Mouse (Mus musculus) MEL (cell line): Measurements from ENCODE around the gene Dock4. TPM values are rescaled to one million over a fixed set of nuclear protein-coding genes. Genes with fewer than 3 reads are reported as not detected.

Experiments
- DNase-seq: peaks from one replicate; pipeline ENCODE4 v3.0.0; 2011; ENCODE audit warnings: low read depth, low spot score
- H3K27ac ChIP-seq: 2 replicates; pipeline ENCODE4 v1.5.1; 2012; ENCODE audit warnings: low read depth, mild to moderate bottlenecking, control low read depth, low read length, moderate library complexity; ENCODE audit not compliant: control insufficient read depth
- H3K27me3 ChIP-seq, 2 experiments: fragments of 150-350 bp in 1 of 2; sonication (generic) in 1 of 2; 2 replicates each; pipeline ENCODE4 v1.6.1; 2012; ENCODE audit warnings: low read length in 2 of 2, mild to moderate bottlenecking in 2 of 2, improper control_type of control experiment in 1 of 2, moderate library complexity in 1 of 2; ENCODE audit not compliant: insufficient read depth in 2 of 2, control insufficient read depth in 1 of 2
- H3K36me3 ChIP-seq, 2 experiments: 2 replicates each; pipeline ENCODE4 v1.6.1; 2012 to 2014; ENCODE audit warnings: low read length in 2 of 2, improper control_type of control experiment in 1 of 2, inconsistent platforms in 1 of 2, mild to moderate bottlenecking in 1 of 2; ENCODE audit not compliant: insufficient read depth in 2 of 2, control insufficient read depth in 1 of 2
- H3K4me1 ChIP-seq, 2 experiments: fragments of 150-350 bp in 1 of 2; sonication (generic) in 1 of 2; 2 replicates each; pipeline ENCODE4 v1.6.1; 2012; ENCODE audit warnings: low read length in 2 of 2, improper control_type of control experiment in 1 of 2, mild to moderate bottlenecking in 1 of 2; ENCODE audit not compliant: insufficient read depth in 2 of 2, control insufficient read depth in 1 of 2
- H3K4me3 ChIP-seq, 2 experiments: fragments of 150-350 bp in 1 of 2; sonication (generic) in 1 of 2; 2 replicates each; pipeline ENCODE4 v1.5.1; 2012; ENCODE audit warnings: low read depth in 2 of 2, low read length in 2 of 2, mild to moderate bottlenecking in 2 of 2, moderate library complexity in 2 of 2, control low read depth in 1 of 2, improper control_type of control experiment in 1 of 2; ENCODE audit not compliant: control insufficient read depth in 1 of 2, insufficient read depth in 1 of 2
- H3K79me2 ChIP-seq: 2 replicates; pipeline ENCODE4 v1.6.1; 2012; ENCODE audit warnings: mild to moderate bottlenecking, low read length, moderate library complexity; ENCODE audit not compliant: control insufficient read depth, poor library complexity, insufficient read depth
- H3K9ac ChIP-seq: 2 replicates; pipeline ENCODE4 v1.6.1; 2012; ENCODE audit warnings: low read depth, mild to moderate bottlenecking, control low read depth, low read length, moderate library complexity; ENCODE audit not compliant: control insufficient read depth, poor library complexity, severe bottlenecking
- H3K9me3 ChIP-seq: fragments of 150-350 bp; sonication (generic); replicated peaks from 2 replicates; pipeline ENCODE4 v1.6.1; 2012; ENCODE audit warnings: mild to moderate bottlenecking, low read length, improper control_type of control experiment, moderate library complexity; ENCODE audit not compliant: insufficient read depth
- BHLHE40 ChIP-seq: IDR thresholded peaks from 2 replicates; pipeline ENCODE4 v1.6.1; 2012; ENCODE audit warnings: low read depth, mild to moderate bottlenecking, inconsistent platforms, low read length, improper control_type of control experiment, borderline replicate concordance
- CTCF ChIP-seq, 3 experiments: IDR thresholded peaks in 2 of 3; conservative IDR thresholded peaks in 1 of 3; 2 replicates each; pipeline ENCODE4 v1.5.1; 2011 to 2012; ENCODE audit warnings: low read length in 3 of 3, low read depth in 2 of 3, mild to moderate bottlenecking in 2 of 3, improper control_type of control experiment in 1 of 3, inconsistent platforms in 1 of 3, mixed read lengths in 1 of 3, moderate library complexity in 1 of 3; ENCODE audit not compliant: control insufficient read depth in 1 of 3, insufficient read depth in 1 of 3, poor library complexity in 1 of 3, severe bottlenecking in 1 of 3
- EP300 ChIP-seq, 2 experiments: IDR thresholded peaks; 2 replicates each; pipeline ENCODE4 v1.6.1; 2011; ENCODE audit warnings: improper control_type of control experiment in 2 of 2, low read length in 2 of 2, low read depth in 1 of 2, mild to moderate bottlenecking in 1 of 2
- ETS1 ChIP-seq: IDR thresholded peaks from 2 replicates; pipeline ENCODE4 v1.6.1; 2012; ENCODE audit warnings: low read depth, mild to moderate bottlenecking, inconsistent platforms, low read length, improper control_type of control experiment, moderate library complexity
- GABPA ChIP-seq: IDR thresholded peaks from 2 replicates; pipeline ENCODE4 v1.6.1; 2012; ENCODE audit warnings: low read depth, mild to moderate bottlenecking, inconsistent platforms, low read length, improper control_type of control experiment, moderate library complexity
- HCFC1 ChIP-seq: IDR thresholded peaks from 2 replicates; pipeline ENCODE4 v1.6.1; 2012; ENCODE audit warnings: low read depth, mild to moderate bottlenecking, inconsistent platforms, low read length, improper control_type of control experiment, moderate library complexity
- KAT2A ChIP-seq: conservative IDR thresholded peaks from 2 replicates; pipeline ENCODE4 v1.6.1; 2012; ENCODE audit warnings: low read depth, low read length, improper control_type of control experiment, inconsistent platforms
- MAFK ChIP-seq: IDR thresholded peaks from 2 replicates; pipeline ENCODE4 v1.6.1; 2011; ENCODE audit warnings: low read depth, mild to moderate bottlenecking, low read length, improper control_type of control experiment, borderline replicate concordance
- MAX ChIP-seq: IDR thresholded peaks from 2 replicates; pipeline ENCODE4 v1.6.1; 2011; ENCODE audit warnings: low read length, improper control_type of control experiment
- MEF2A ChIP-seq: IDR thresholded peaks from 2 replicates; pipeline ENCODE4 v1.6.1; 2014; ENCODE audit warnings: low read depth, mild to moderate bottlenecking, inconsistent platforms, low read length, improper control_type of control experiment; ENCODE audit not compliant: poor library complexity, insufficient replicate concordance, severe bottlenecking; ENCODE audit errors: extremely low read depth
- POLR2A ChIP-seq, 2 experiments: IDR thresholded peaks; 2 replicates each; pipeline ENCODE4 v1.6.1; 2011 to 2012; ENCODE audit warnings: low read length in 2 of 2, mild to moderate bottlenecking in 2 of 2, control low read depth in 1 of 2, improper control_type of control experiment in 1 of 2, low read depth in 1 of 2, moderate library complexity in 1 of 2; ENCODE audit not compliant: control insufficient read depth in 1 of 2, insufficient read depth in 1 of 2, poor library complexity in 1 of 2
- POLR2AphosphoS2 ChIP-seq: IDR thresholded peaks from 2 replicates; pipeline ENCODE4 v1.6.1; 2011; ENCODE audit warnings: low read length, improper control_type of control experiment
- POLR2AphosphoS5 ChIP-seq: IDR thresholded peaks from 2 replicates; pipeline ENCODE4 v1.6.1; 2012; ENCODE audit warnings: low read depth, borderline replicate concordance, mild to moderate bottlenecking, inconsistent platforms, low read length, moderate library complexity, mixed read lengths
- SIN3A ChIP-seq: IDR thresholded peaks from 2 replicates; pipeline ENCODE4 v1.6.1; 2012; ENCODE audit warnings: low read length, improper control_type of control experiment, inconsistent platforms
- SMC3 ChIP-seq: IDR thresholded peaks from 2 replicates; pipeline ENCODE4 v1.6.1; 2011; ENCODE audit warnings: low read depth, low read length, improper control_type of control experiment
- TAL1 ChIP-seq: IDR thresholded peaks from 2 replicates; pipeline ENCODE4 v1.6.1; 2012; ENCODE audit warnings: mild to moderate bottlenecking, inconsistent platforms, low read length, moderate library complexity, mixed read lengths
- TBP ChIP-seq: IDR thresholded peaks from 2 replicates; pipeline ENCODE4 v1.8.0; 2011; ENCODE audit warnings: low read depth, low read length, improper control_type of control experiment
- TCF12 ChIP-seq: IDR thresholded peaks from 2 replicates; pipeline ENCODE4 v1.6.1; 2014; ENCODE audit warnings: low read depth, mild to moderate bottlenecking, inconsistent platforms, low read length, improper control_type of control experiment, moderate library complexity
- UBTF ChIP-seq: IDR thresholded peaks from 2 replicates; pipeline ENCODE4 v1.6.1; 2012; ENCODE audit warnings: low read depth, mild to moderate bottlenecking, inconsistent platforms, low read length, improper control_type of control experiment, moderate library complexity, borderline replicate concordance; ENCODE audit not compliant: insufficient read depth
- USF1 ChIP-seq: IDR thresholded peaks from 2 replicates; pipeline ENCODE4 v1.6.1; 2014; ENCODE audit warnings: low read depth, mild to moderate bottlenecking, inconsistent platforms, low read length, improper control_type of control experiment, moderate library complexity
- USF2 ChIP-seq, 2 experiments: IDR thresholded peaks; 2 replicates each; pipeline ENCODE4 v1.6.1; 2011 to 2012; ENCODE audit warnings: improper control_type of control experiment in 2 of 2, low read length in 2 of 2, borderline replicate concordance in 1 of 2, inconsistent platforms in 1 of 2, low read depth in 1 of 2, mild to moderate bottlenecking in 1 of 2; ENCODE audit not compliant: insufficient read depth in 1 of 2
- ZC3H11A ChIP-seq: IDR thresholded peaks from 2 replicates; pipeline ENCODE4 v1.6.1; 2012; ENCODE audit warnings: low read depth, mild to moderate bottlenecking, inconsistent platforms, low read length, improper control_type of control experiment
- ZMIZ1 ChIP-seq: IDR thresholded peaks from 2 replicates; pipeline ENCODE4 v1.6.1; 2012; ENCODE audit warnings: low read depth, mild to moderate bottlenecking, inconsistent platforms, low read length, improper control_type of control experiment, moderate library complexity
- ZNF384 ChIP-seq: IDR thresholded peaks from 2 replicates; pipeline ENCODE4 v1.6.1; 2012; ENCODE audit warnings: low read depth, mild to moderate bottlenecking, inconsistent platforms, low read length, improper control_type of control experiment
- polyA plus RNA-seq, 2 experiments: library from polyadenylated mRNA; stranded (reverse) in 1 of 2; unstranded in 1 of 2; fragments of >175 nt in 1 of 2; fragments of >200 nt in 1 of 2; gene quantifications; 2 replicates each; pipeline versions ENCODE4 v1.2.1 to v1.2.4; 2012; ENCODE audit warnings: low replicate concordance in 2 of 2, low read depth in 1 of 2; ENCODE audit not compliant: insufficient read length in 2 of 2, insufficient read depth in 1 of 2, missing spikeins in 1 of 2
- total RNA-seq: library from RNA; depleted of rRNA; stranded (reverse); fragments of 300-350 nt; gene quantifications from 2 replicates; pipeline ENCODE4 v1.2.3, GENCODE M21; 2012

Dock4 gene
- total and polyA plus RNA-seq, 3 experiments = 0.08 to 0.17 TPM; not detected in 1

DNA sequence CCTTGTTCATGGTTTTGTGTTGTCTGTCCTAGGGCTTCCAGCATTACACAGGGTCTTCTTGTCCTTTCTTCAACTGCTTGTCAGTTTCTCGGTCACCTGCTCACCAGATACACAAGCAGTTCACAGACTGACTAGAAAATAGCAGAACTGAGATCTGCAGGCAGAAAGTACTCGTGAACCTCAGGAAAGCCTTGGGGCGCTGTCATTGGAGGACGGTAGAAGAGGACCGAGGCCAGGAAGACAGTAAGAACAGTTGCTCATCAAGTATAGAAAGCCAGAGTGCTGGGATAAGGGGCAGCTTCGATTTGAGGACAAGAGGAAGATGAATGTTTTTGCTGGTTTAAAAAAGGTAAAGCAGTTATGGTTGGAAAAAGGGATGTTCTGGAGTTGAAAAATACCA, 92.6 kb downstream of the Dock4 start:
- Histone ChIP-seq H3K9ac (no peak overlapping the region), H3K9me3 (no peaks in the 10 kb centered on the region), H3K27ac (no peak overlapping the region)
- no peak for DNase-seq
- TF ChIP-seq POLR2AphosphoS2 (no peak), GABPA (no peak), ZNF384 (no peak), TBP (no peak), CTCF (IDR thresholded peaks at IDR 0.05 in 2 of 3, conservative IDR thresholded peaks at IDR 0.05 in 1 of 3; ENCODE audit: control insufficient read depth in 1 of 3, insufficient read depth in 1 of 3, low read depth in 2 of 3, low read length in 3 of 3, poor library complexity in 1 of 3, severe bottlenecking in 1 of 3) (no peak), POLR2A (IDR thresholded peaks at IDR 0.05; ENCODE audit: control insufficient read depth in 1 of 2, insufficient read depth in 1 of 2, low read depth in 1 of 2, low read length in 2 of 2, poor library complexity in 1 of 2) (no peak), UBTF (no peak), TAL1 (no peak), ZMIZ1 (no peak), MAX (no peak), MEF2A (no peak), EP300 (IDR thresholded peaks at IDR 0.05; ENCODE audit: low read depth in 1 of 2, low read length in 2 of 2) (no peak), USF2 (IDR thresholded peaks at IDR 0.05; ENCODE audit: borderline replicate concordance in 1 of 2, insufficient read depth in 1 of 2, low read depth in 1 of 2, low read length in 2 of 2) (no peak), HCFC1 (no peak), ZC3H11A (no peak), BHLHE40 (no peak), TCF12 (no peak), SMC3 (no peak)
- TF ChIP-seq, all 39 proteins: peak for 0
- H3K36me3 ChIP-seq = no peaks in the 10 kb centered on the region
- H3K4me3 ChIP-seq = no peak overlapping the region
- H3K4me1 ChIP-seq = no peaks in the 10 kb centered on the region
- H3K79me2 ChIP-seq = no peaks in the 10 kb centered on the region
- H3K27me3 ChIP-seq = no peaks in the 10 kb centered on the region

DNA sequence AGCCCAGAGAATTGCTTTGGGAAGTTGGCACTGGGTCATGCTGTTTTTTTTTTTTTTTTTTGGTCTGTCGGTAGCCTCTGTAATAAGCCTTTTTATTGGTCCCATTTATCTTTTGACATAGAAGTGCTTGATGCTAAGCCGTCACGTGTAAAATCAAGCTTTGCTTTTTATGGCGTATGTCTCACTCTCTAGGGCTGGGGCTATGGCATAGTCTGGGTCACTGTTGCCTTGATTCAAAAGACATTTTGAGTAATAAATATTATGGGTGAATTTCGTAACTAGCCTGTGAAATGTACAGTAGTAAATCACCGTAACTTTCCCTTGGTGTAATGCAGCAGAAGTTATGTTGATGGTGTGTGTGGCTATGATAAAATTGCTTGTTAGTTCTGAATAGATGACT, 93.0 kb downstream of the Dock4 start:
- no peak overlapping the region for H3K9ac ChIP-seq
- no peak for DNase-seq
- no peaks in the 10 kb centered on the region for H3K79me2 ChIP-seq
- H3K4me3 ChIP-seq = no peak overlapping the region
- TF ChIP-seq KAT2A = no peak
- TF ChIP-seq UBTF = no peak
- no peak for TF ChIP-seq MAFK
- TF ChIP-seq SIN3A = no peak
- TF ChIP-seq USF1 = no peak
- TF ChIP-seq GABPA = no peak
- no peak for TF ChIP-seq HCFC1
- no peak for TF ChIP-seq POLR2AphosphoS5
- TF ChIP-seq USF2 (IDR thresholded peaks at IDR 0.05; ENCODE audit: borderline replicate concordance in 1 of 2, insufficient read depth in 1 of 2, low read depth in 1 of 2, low read length in 2 of 2) = no peak
- no peak for TF ChIP-seq ZC3H11A
- TF ChIP-seq SMC3 = no peak
- no peak for TF ChIP-seq MEF2A
- TF ChIP-seq ZMIZ1 = no peak
- TF ChIP-seq TCF12 = no peak
- TF ChIP-seq ETS1 = no peak
- no peaks in the 10 kb centered on the region for H3K36me3 ChIP-seq
- no peaks in the 10 kb centered on the region for H3K4me1 ChIP-seq
- H3K27ac ChIP-seq = no peak overlapping the region
- no peaks in the 10 kb centered on the region for H3K9me3 ChIP-seq
- no peaks in the 10 kb centered on the region for H3K27me3 ChIP-seq
